Mouse (Mus musculus): Measurements from ENCODE around the gene Cat. TPM values are rescaled to one million over a fixed set of nuclear protein-coding genes. Genes with fewer than 3 reads are reported as not detected.

The Cat gene
- polyA plus RNA-seq, 1 experiment = 607 TPM

DNA sequence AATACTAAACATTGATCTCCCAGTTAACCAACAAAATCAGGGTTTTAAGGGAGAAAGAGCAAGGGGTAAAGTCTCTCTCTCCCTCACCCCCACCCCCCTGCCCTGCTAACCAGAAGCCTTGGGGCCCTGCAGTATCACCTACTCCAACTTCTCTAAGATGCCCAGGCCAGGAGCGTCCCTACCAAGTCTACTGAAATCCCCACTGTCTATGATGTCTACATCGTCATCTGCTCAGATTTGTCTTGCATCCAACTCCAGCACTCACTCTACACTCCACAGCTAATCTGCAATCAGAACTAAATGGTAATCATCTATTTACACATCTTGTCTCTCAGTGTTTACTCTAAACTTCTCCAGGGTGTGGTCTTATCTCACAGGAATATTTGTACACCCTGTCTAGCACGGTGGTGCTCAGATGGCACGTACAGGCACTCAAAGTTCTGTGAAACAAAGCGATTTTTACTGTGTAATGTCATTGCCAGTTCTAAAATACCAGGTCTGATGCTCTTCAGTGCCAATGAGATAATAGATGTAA is 907 bp downstream of the Cat start:
- H3K4me3 ChIP-seq (ENCODE audit: insufficient read depth, low read depth, low read length) = peak overlapping the region; percentile 85
- DNase-seq = no peak
- 19% methylated on average over 5 of the region's 5 CpGs for WGBS

DNA sequence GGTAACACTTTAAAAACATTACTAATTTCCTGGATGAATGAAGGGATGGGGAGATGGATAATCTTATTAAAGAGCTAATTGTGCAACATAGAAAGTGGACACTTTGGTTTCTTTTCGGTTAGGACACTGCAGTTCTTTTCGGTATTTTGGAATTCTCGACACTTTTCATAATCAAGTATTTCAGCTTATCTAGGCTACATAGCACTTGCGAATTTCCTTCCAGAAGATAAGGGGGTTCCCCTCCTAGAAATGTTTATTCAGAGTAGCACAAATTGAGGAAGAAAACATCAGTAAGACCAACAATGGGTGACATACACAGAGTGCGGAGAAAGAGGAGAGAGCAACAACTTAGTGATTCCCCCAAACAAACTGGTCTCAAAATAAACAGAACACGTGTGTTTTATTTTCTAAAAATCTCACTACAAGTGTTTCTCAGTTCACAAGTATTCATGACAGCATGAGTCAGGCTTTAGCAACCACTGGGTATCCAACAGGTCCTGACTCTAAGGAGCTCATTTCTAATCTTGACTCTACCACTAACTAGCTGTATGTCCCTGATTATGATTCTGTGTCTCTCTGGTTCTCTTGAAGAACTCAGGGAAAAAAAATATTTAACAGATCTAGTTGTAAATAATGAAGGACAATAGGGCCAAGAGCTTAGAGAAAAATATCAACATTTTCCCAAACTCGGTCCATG is 1.5 kb downstream of the Cat start:
- peak overlapping the region; percentile 37; the same call in 1 of the 2 replicates for H3K27ac ChIP-seq (ENCODE audit: insufficient read depth, low read depth, low read length)
- TF ChIP-seq POLR2A (IDR thresholded peaks at IDR 0.05; ENCODE audit: low read depth, low read length) (no peak), CTCF (conservative IDR thresholded peaks at IDR 0.05; ENCODE audit: insufficient read depth, insufficient read length, low read depth, low read length) (no peak)
- 52% methylated on average over 7 of the region's 7 CpGs for WGBS

More for the DNA sequence above, 907 bp downstream of the Cat start:
- TF ChIP-seq POLR2A (IDR thresholded peaks at IDR 0.05; ENCODE audit: low read depth, low read length) (no peak), CTCF (conservative IDR thresholded peaks at IDR 0.05; ENCODE audit: insufficient read depth, insufficient read length, low read depth, low read length) (no peak)
- H3K27me3 ChIP-seq (replicated peaks; ENCODE audit: control insufficient read depth, insufficient read depth, low read length) = no peaks in the 10 kb centered on the region
- peak overlapping the region; percentile 98 for H3K27ac ChIP-seq (ENCODE audit: insufficient read depth, low read depth, low read length)
- H3K4me1 ChIP-seq (ENCODE audit: control insufficient read depth, insufficient read depth, low read length) = peaks cover 11% of the 10 kb centered on the region; the same call in 1 of the 2 replicates
- no peaks in the 10 kb centered on the region for H3K36me3 ChIP-seq (ENCODE audit: control insufficient read depth, insufficient read depth, low read length)

DNA sequence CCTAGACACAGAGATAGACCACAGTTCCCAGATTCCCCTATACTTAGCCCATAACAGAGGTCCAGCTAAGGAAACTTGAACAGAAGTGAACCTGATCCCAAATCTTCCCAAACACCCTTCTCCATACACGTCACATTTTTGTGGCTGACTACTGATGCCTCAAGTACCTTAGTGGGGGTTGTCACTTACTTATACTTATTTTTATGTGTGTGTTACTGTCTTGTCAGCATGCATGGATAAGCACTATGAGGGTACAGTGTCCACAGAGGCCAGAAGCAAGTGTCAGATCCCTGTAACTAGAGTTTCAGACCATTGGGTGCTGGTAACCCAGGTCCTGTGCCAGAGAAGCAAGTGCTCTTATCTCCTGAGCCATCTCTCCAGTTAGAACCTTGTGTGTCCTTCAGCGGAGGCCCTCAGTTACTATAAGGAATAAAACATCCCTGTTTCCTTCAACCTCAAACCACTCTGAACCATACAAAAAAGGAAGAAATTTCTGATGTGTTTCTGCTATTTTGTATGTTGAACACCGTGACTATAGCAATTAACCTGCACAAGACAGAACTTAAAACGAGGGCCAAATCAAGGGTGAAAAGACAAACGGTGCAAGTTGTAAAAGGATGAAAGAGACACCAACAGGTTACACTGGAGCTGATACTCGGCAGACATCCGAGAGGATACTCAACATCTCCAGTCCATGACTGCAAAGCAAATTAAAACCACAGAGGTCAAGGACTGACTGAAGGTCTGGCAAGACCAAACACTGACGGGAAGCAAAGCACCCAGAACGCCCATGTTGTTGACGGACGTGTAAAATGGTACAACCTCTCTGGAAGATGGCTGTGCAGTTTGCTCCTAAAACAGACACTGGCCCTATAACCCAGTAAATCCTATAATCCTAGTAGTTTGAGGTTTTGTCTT is 3.4 kb downstream of the Cat start:
- no peak for DNase-seq
- TF ChIP-seq CTCF (conservative IDR thresholded peaks at IDR 0.05; ENCODE audit: insufficient read depth, insufficient read length, low read depth, low read length) (no peak), POLR2A (IDR thresholded peaks at IDR 0.05; ENCODE audit: low read depth, low read length) (no peak)
- 56% methylated on average over 11 of the region's 11 CpGs for WGBS
- no peak overlapping the region for H3K4me3 ChIP-seq (ENCODE audit: insufficient read depth, low read depth, low read length)
- peaks cover 22% of the 10 kb centered on the region for H3K4me1 ChIP-seq (ENCODE audit: control insufficient read depth, insufficient read depth, low read length)
- peak overlapping the region; percentile 40 for H3K27ac ChIP-seq (ENCODE audit: insufficient read depth, low read depth, low read length)
- no peaks in the 10 kb centered on the region; the same call in 1 of the 2 replicates for H3K36me3 ChIP-seq (ENCODE audit: control insufficient read depth, insufficient read depth, low read length)
- no peaks in the 10 kb centered on the region for H3K27me3 ChIP-seq (replicated peaks; ENCODE audit: control insufficient read depth, insufficient read depth, low read length)

More for the DNA sequence above, 1.5 kb downstream of the Cat start:
- DNase-seq = no peak
- H3K27me3 ChIP-seq (replicated peaks; ENCODE audit: control insufficient read depth, insufficient read depth, low read length) = no peaks in the 10 kb centered on the region
- H3K36me3 ChIP-seq (ENCODE audit: control insufficient read depth, insufficient read depth, low read length) = no peaks in the 10 kb centered on the region
- peaks cover 12% of the 10 kb centered on the region; the same call in 1 of the 2 replicates for H3K4me1 ChIP-seq (ENCODE audit: control insufficient read depth, insufficient read depth, low read length)
- H3K4me3 ChIP-seq (ENCODE audit: insufficient read depth, low read depth, low read length) = peak overlapping the region; percentile 85

DNA sequence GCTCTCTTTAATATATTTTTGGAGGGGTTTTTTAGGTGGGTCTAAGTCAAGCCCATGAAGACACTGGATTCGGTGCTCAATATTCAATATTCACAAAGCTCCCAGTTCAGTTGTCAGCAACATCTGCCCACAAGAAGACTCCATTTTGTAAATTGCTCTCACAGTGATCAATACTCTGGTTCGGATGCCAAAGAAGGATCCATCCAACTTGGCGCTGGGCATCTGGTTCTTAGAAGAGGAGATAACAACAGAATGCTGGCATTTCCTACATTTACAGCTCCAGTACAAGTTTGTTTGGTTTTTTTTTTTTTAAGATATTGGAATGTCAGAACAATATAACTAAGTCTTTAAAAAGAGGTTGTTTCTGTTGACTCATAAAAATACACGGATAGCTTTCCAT is 4.1 kb downstream of the Cat start:
- no peak for DNase-seq
- Histone ChIP-seq H3K4me1 (ENCODE audit: control insufficient read depth, insufficient read depth, low read length) (peaks cover 22% of the 10 kb centered on the region), H3K4me3 (ENCODE audit: insufficient read depth, low read depth, low read length) (no peak overlapping the region), H3K27me3 (replicated peaks; ENCODE audit: control insufficient read depth, insufficient read depth, low read length) (no peaks in the 10 kb centered on the region), H3K36me3 (ENCODE audit: control insufficient read depth, insufficient read depth, low read length) (no peaks in the 10 kb centered on the region; the same call in 1 of the 2 replicates), H3K27ac (ENCODE audit: insufficient read depth, low read depth, low read length) (no peak overlapping the region; the same call in 1 of the 2 replicates)
- TF ChIP-seq POLR2A (IDR thresholded peaks at IDR 0.05; ENCODE audit: low read depth, low read length) (no peak), CTCF (conservative IDR thresholded peaks at IDR 0.05; ENCODE audit: insufficient read depth, insufficient read length, low read depth, low read length) (no peak)
- WGBS = 90% methylated on average over 4 of the region's 4 CpGs

DNA sequence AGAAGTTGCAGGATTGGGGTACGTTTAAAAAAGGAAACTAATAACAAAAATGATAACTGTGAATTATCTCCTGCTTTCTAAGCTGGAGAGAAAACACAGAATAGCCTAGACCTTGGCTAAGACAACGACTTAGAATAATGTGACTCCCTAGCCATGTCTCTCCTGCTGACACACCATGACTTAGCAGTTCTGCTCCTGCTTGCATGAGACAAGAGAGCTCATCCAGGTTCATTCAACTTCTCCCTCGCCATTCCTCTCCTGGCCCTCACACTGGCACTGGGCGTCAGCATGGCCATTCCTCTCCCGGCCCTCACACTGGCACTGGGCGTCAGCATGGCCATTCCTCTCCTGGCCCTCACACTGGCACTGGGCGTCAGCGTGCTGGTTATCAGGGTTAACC is 4.7 kb downstream of the Cat start:
- Histone ChIP-seq H3K4me1 (ENCODE audit: control insufficient read depth, insufficient read depth, low read length) (peaks cover 22% of the 10 kb centered on the region), H3K27me3 (replicated peaks; ENCODE audit: control insufficient read depth, insufficient read depth, low read length) (no peaks in the 10 kb centered on the region), H3K27ac (ENCODE audit: insufficient read depth, low read depth, low read length) (peak overlapping the region; percentile 0; the same call in 1 of the 2 replicates), H3K4me3 (ENCODE audit: insufficient read depth, low read depth, low read length) (no peak overlapping the region), H3K36me3 (ENCODE audit: control insufficient read depth, insufficient read depth, low read length) (peaks cover 3% of the 10 kb centered on the region; the same call in 1 of the 2 replicates)
- peak; percentile 72 for DNase-seq
- TF ChIP-seq POLR2A (IDR thresholded peaks at IDR 0.05; ENCODE audit: low read depth, low read length) (no peak), CTCF (conservative IDR thresholded peaks at IDR 0.05; ENCODE audit: insufficient read depth, insufficient read length, low read depth, low read length) (no peak)
- WGBS = 65% methylated on average over 8 of the region's 8 CpGs

DNA sequence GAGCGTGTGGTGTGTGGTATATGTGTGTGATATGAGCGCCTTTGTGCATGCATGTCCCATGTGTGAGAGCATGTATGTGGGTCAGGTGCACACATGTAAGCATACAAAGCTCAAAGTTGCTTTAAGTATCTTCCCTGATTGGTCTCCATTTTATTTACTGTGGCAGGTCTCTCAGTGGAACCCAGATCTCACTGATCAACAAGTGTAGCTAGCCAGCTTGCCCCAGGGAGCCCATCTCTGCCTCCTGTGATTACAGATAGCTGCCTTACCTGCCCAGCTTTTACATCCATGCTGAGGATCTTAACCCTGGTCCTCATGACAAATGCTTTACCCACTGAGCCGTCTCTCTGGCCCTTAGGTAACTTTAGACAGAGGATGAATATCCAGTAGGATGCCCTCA is 6.6 kb downstream of the Cat start:
- 87% methylated on average over 3 of the region's 3 CpGs for WGBS
- H3K4me1 ChIP-seq (ENCODE audit: control insufficient read depth, insufficient read depth, low read length) = peaks cover 22% of the 10 kb centered on the region
- H3K36me3 ChIP-seq (ENCODE audit: control insufficient read depth, insufficient read depth, low read length) = peaks cover 9% of the 10 kb centered on the region
- H3K4me3 ChIP-seq (ENCODE audit: insufficient read depth, low read depth, low read length) = no peak overlapping the region
- no peak overlapping the region; the same call in 1 of the 2 replicates for H3K27ac ChIP-seq (ENCODE audit: insufficient read depth, low read depth, low read length)
- TF ChIP-seq CTCF (conservative IDR thresholded peaks at IDR 0.05; ENCODE audit: insufficient read depth, insufficient read length, low read depth, low read length) (no peak), POLR2A (IDR thresholded peaks at IDR 0.05; ENCODE audit: low read depth, low read length) (no peak)
- DNase-seq = no peak
- H3K27me3 ChIP-seq (replicated peaks; ENCODE audit: control insufficient read depth, insufficient read depth, low read length) = no peaks in the 10 kb centered on the region
